Mouse (Mus musculus) CH12.LX (cell line): ENCODE measurements at regions not wholly inside any gene's neighbourhood (a gene's known extent, or its start where the extent isn't known, plus 50 kb on each side); places are given as distances from the start of the nearest gene placed in this dataset.

Experiments used
- DNase-seq: peaks from one replicate; pipeline ENCODE4 v3.0.0-alpha.2; 2013; ENCODE audit errors: extremely low read depth
- H3K27ac ChIP-seq: 2 replicates; pipeline ENCODE4 v1.5.1; 2012; ENCODE audit warnings: low read depth, mild to moderate bottlenecking, control low read depth, moderate library complexity; ENCODE audit not compliant: insufficient read depth
- H3K27me3 ChIP-seq: replicated peaks from 2 replicates; pipeline ENCODE3; 2012; ENCODE audit warnings: inconsistent platforms
- H3K36me3 ChIP-seq, 2 experiments: replicated peaks in 1 of 2; 2 replicates each; pipeline versions ENCODE3 to v1.6.1; 2012; ENCODE audit warnings: inconsistent platforms in 1 of 2, low read length in 1 of 2, mild to moderate bottlenecking in 1 of 2, mixed read lengths in 1 of 2, moderate library complexity in 1 of 2; ENCODE audit not compliant: control insufficient read depth in 1 of 2, insufficient read depth in 1 of 2
- H3K4me1 ChIP-seq, 2 experiments: 2 replicates each; pipeline ENCODE4 v1.6.1; 2012; ENCODE audit warnings: inconsistent platforms in 1 of 2, moderate library complexity in 1 of 2; ENCODE audit not compliant: insufficient read depth in 2 of 2, control insufficient read depth in 1 of 2
- H3K4me2 ChIP-seq: 2 replicates; pipeline ENCODE4 v1.6.1; 2012; ENCODE audit warnings: low read depth, mild to moderate bottlenecking, control low read depth; ENCODE audit not compliant: poor library complexity, insufficient read depth, severe bottlenecking
- H3K4me3 ChIP-seq, 3 experiments: fragments of 150-350 bp in 1 of 3; sonication (generic) in 1 of 3; replicated peaks in 1 of 3; 2 replicates each; pipeline versions ENCODE3 to v1.5.1; 2011 to 2012; ENCODE audit warnings: low read depth in 2 of 3, low read length in 2 of 3, mild to moderate bottlenecking in 2 of 3, moderate library complexity in 2 of 3, control low read depth in 1 of 3, improper control_type of control experiment in 1 of 3, inconsistent platforms in 1 of 3, mixed read lengths in 1 of 3; ENCODE audit not compliant: poor library complexity in 1 of 3
- H3K79me2 ChIP-seq: replicated peaks from 2 replicates; pipeline ENCODE4 v1.6.1; 2012; ENCODE audit warnings: mild to moderate bottlenecking, moderate library complexity; ENCODE audit not compliant: control insufficient read depth, poor library complexity, insufficient read depth, severe bottlenecking; ENCODE audit errors: extremely low read depth
- H3K9ac ChIP-seq: 2 replicates; pipeline ENCODE4 v1.6.1; 2012; ENCODE audit warnings: low read depth, mild to moderate bottlenecking, control low read depth, moderate library complexity; ENCODE audit not compliant: insufficient read depth
- H3K9me3 ChIP-seq: replicated peaks from 2 replicates; pipeline ENCODE3; 2012; ENCODE audit warnings: low read length, inconsistent platforms, mixed read lengths
- CHD2 ChIP-seq: IDR thresholded peaks from 2 replicates; pipeline ENCODE4 v1.6.1; 2011; ENCODE audit warnings: low read length, improper control_type of control experiment
- CTCF ChIP-seq, 2 experiments: IDR thresholded peaks in 1 of 2; conservative IDR thresholded peaks in 1 of 2; 2 replicates each; pipeline ENCODE4 v1.5.1; 2011 to 2012; ENCODE audit warnings: low read depth in 2 of 2, low read length in 2 of 2, improper control_type of control experiment in 1 of 2, inconsistent platforms in 1 of 2, mild to moderate bottlenecking in 1 of 2, moderate library complexity in 1 of 2
- E2F4 ChIP-seq: IDR thresholded peaks from 2 replicates; pipeline ENCODE4 v1.6.1; 2011; ENCODE audit warnings: low read depth, low read length, improper control_type of control experiment; ENCODE audit not compliant: insufficient replicate concordance
- ELF1 ChIP-seq: IDR thresholded peaks from 2 replicates; pipeline ENCODE4 v1.6.1; 2014; ENCODE audit warnings: low read depth, mild to moderate bottlenecking, inconsistent platforms, low read length, improper control_type of control experiment
- EP300 ChIP-seq: IDR thresholded peaks from 2 replicates; pipeline ENCODE4 v1.6.1; 2011; ENCODE audit warnings: low read length, improper control_type of control experiment
- HCFC1 ChIP-seq: IDR thresholded peaks from 2 replicates; pipeline ENCODE4 v1.6.1; 2012; ENCODE audit warnings: low read depth, mild to moderate bottlenecking, inconsistent platforms, low read length, improper control_type of control experiment
- IRF4 ChIP-seq: IDR thresholded peaks from 2 replicates; pipeline ENCODE4 v1.6.1; 2014; ENCODE audit warnings: low read depth, mild to moderate bottlenecking, inconsistent platforms, low read length, improper control_type of control experiment
- JUN ChIP-seq: IDR thresholded peaks from 2 replicates; pipeline ENCODE4 v1.6.1; 2011; ENCODE audit warnings: low read depth, mild to moderate bottlenecking, low read length, improper control_type of control experiment, moderate library complexity; ENCODE audit not compliant: insufficient read depth
- MAFK ChIP-seq: IDR thresholded peaks from 2 replicates; pipeline ENCODE4 v1.6.1; 2011; ENCODE audit warnings: low read length, improper control_type of control experiment; ENCODE audit not compliant: insufficient replicate concordance
- MAX ChIP-seq: IDR thresholded peaks from 2 replicates; pipeline ENCODE4 v1.6.1; 2011; ENCODE audit warnings: low read length, improper control_type of control experiment
- MAZ ChIP-seq: IDR thresholded peaks from 2 replicates; pipeline ENCODE4 v1.6.1; 2012; ENCODE audit warnings: low read depth, mild to moderate bottlenecking, inconsistent platforms, low read length, improper control_type of control experiment, moderate library complexity
- MEF2A ChIP-seq: IDR thresholded peaks from 2 replicates; pipeline ENCODE4 v1.6.1; 2014; ENCODE audit warnings: low read depth, mild to moderate bottlenecking, inconsistent platforms, low read length, improper control_type of control experiment, borderline replicate concordance
- MXI1 ChIP-seq: IDR thresholded peaks from 2 replicates; pipeline ENCODE4 v1.6.1; 2011; ENCODE audit warnings: mild to moderate bottlenecking, low read depth, low read length, improper control_type of control experiment
- MYC ChIP-seq: IDR thresholded peaks from 2 replicates; pipeline ENCODE4 v1.6.1; 2011; ENCODE audit warnings: low read depth, mild to moderate bottlenecking, improper control_type of control experiment, low read length
- PAX5 ChIP-seq: IDR thresholded peaks from 2 replicates; pipeline ENCODE4 v1.6.1; 2012; ENCODE audit warnings: low read length, inconsistent platforms, mixed read lengths
- POLR2AphosphoS2 ChIP-seq: IDR thresholded peaks from 2 replicates; pipeline ENCODE4 v1.6.1; 2011; ENCODE audit warnings: low read depth, low read length, improper control_type of control experiment
- RAD21 ChIP-seq: IDR thresholded peaks from 2 replicates; pipeline ENCODE4 v1.6.1; 2011; ENCODE audit warnings: low read depth, mild to moderate bottlenecking, low read length, improper control_type of control experiment, moderate library complexity
- SIN3A ChIP-seq: IDR thresholded peaks from 2 replicates; pipeline ENCODE4 v1.6.1; 2012; ENCODE audit warnings: low read length, improper control_type of control experiment, inconsistent platforms
- SMC3 ChIP-seq: IDR thresholded peaks from 2 replicates; pipeline ENCODE4 v1.6.1; 2011; ENCODE audit warnings: low read depth, low read length, improper control_type of control experiment
- USF1 ChIP-seq: IDR thresholded peaks from 2 replicates; pipeline ENCODE4 v1.6.1; 2014; ENCODE audit warnings: low read depth, mild to moderate bottlenecking, inconsistent platforms, low read length, improper control_type of control experiment
- USF2 ChIP-seq: conservative IDR thresholded peaks from 2 replicates; pipeline ENCODE4 v1.6.1; 2011; ENCODE audit warnings: low read depth, low read length, improper control_type of control experiment
- ZKSCAN1 ChIP-seq: IDR thresholded peaks from 2 replicates; pipeline ENCODE4 v1.6.1; 2012; ENCODE audit warnings: low read depth, inconsistent platforms, low read length, improper control_type of control experiment, borderline replicate concordance
- dilution Hi-C: fragments of 300-500 bp; cut with MboI; formaldehyde crosslinking; loops from 2 replicates; pipeline ENCODE4 v1.14.3; 2020; ENCODE audit warnings: low sequenced_read_pairs; ENCODE audit not compliant: extremely low pct_unique_long_range_greater_than_20kb, extremely low pct_ligation_motif_present
- in situ Hi-C: fragments of 300-500 bp; cut with MboI; formaldehyde crosslinking; loops from 3 replicates; pipeline ENCODE4 v1.14.3; 2019; ENCODE audit warnings: low sequenced_read_pairs, low pct_ligation_motif_present, low pct_unique_long_range_greater_than_20kb, mixed read lengths

GRCm38 (mm10) chr9:43944816-43945741 is 98.1 kb upstream of the Thy1 start:
- H3K4me1 ChIP-seq: no peaks in the 10 kb centered on the region
- no peaks in the 10 kb centered on the region for H3K36me3 ChIP-seq
- H3K27me3 ChIP-seq: peaks cover 78% of the 10 kb centered on the region
- no peak for DNase-seq
- in situ Hi-C loops (no loop called here), dilution Hi-C loops (no loop called here)
- H3K27ac ChIP-seq: no peak overlapping the region
- no peak overlapping the region for H3K9ac ChIP-seq
- H3K79me2 ChIP-seq: no peaks in the 10 kb centered on the region
- no peak for TF ChIP-seq MYC
- no peak for TF ChIP-seq EP300
- TF ChIP-seq MAFK: no peak
- no peak for TF ChIP-seq ZKSCAN1
- no peak for TF ChIP-seq HCFC1
- no peak for TF ChIP-seq RAD21
- TF ChIP-seq MAX: no peak
- TF ChIP-seq E2F4: no peak
- TF ChIP-seq POLR2AphosphoS2: no peak
- TF ChIP-seq MEF2A: no peak
- no peak for TF ChIP-seq USF2
- no peak for TF ChIP-seq IRF4
- TF ChIP-seq SMC3: no peak
- no peak for TF ChIP-seq USF1
- TF ChIP-seq MXI1: no peak
- no peak for TF ChIP-seq SIN3A
- TF ChIP-seq JUN: no peak
- no peak for TF ChIP-seq CHD2
- no peak for TF ChIP-seq MAZ
- TF ChIP-seq, all 38 proteins: peak for 0
- Histone ChIP-seq H3K9me3 (no peaks in the 10 kb centered on the region), H3K4me2 (no peak overlapping the region), H3K4me3 (no peak overlapping the region)

GRCm38 (mm10) chr9:43945997-43946649 is 97.1 kb upstream of the Thy1 start:
- Histone ChIP-seq H3K4me3 (no peak overlapping the region), H3K27ac (no peak overlapping the region), H3K36me3 (no peaks in the 10 kb centered on the region), H3K4me1 (no peaks in the 10 kb centered on the region), H3K79me2 (no peaks in the 10 kb centered on the region), H3K9me3 (no peaks in the 10 kb centered on the region), H3K4me2 (no peak overlapping the region)
- dilution Hi-C loops (no loop called here), in situ Hi-C loops (no loop called here)
- TF ChIP-seq EP300 (no peak), PAX5 (no peak), CTCF (conservative IDR thresholded peaks at IDR 0.05 in 1 of 2, IDR thresholded peaks at IDR 0.05 in 1 of 2; ENCODE audit: low read depth in 2 of 2, low read length in 2 of 2) (no peak), JUN (no peak), ELF1 (no peak)
- TF ChIP-seq, all 38 proteins: peak for 0
- Histone ChIP-seq H3K9ac (no peak overlapping the region), H3K27me3 (peaks cover 75% of the 10 kb centered on the region)
- no peak for DNase-seq
